Mouse (Mus musculus) heart, postnatal 0 days (tissue): ENCODE results near the gene Prdm16.

Experiments
- CTCF ChIP-seq: IDR thresholded peaks from 2 replicates; pipeline ENCODE4 v1.5.1; 2016; ENCODE audit warnings: antibody characterized with exemption, control low read depth, low read depth
- EP300 ChIP-seq: IDR thresholded peaks from 2 replicates; pipeline ENCODE4 v1.6.1; 2016; ENCODE audit warnings: antibody characterized with exemption, low read depth

- TF ChIP-seq CTCF (no peak), EP300 (no peak)
Observed at GRCm38 (mm10) chr4:154480544-154481260, 156.0 kb downstream of the Prdm16 start.
